Mouse (Mus musculus) megakaryocyte, embryonic 14.5 days (primary cell): ENCODE measurements around the gene Eras. TPM values are rescaled to one million over a fixed set of nuclear protein-coding genes. Genes with fewer than 3 reads are reported as not detected.
"Not testable (repeated sequence)": the region's sequence is repeated elsewhere in the genome, so short reads cannot be mapped to it uniquely, and the experiment has no call there.

Source experiments
- H3K27me3 ChIP-seq: replicated peaks from 2 replicates; pipeline ENCODE3; 2012; ENCODE audit warnings: inconsistent platforms
- H3K36me3 ChIP-seq: replicated peaks from 2 replicates; pipeline ENCODE3; 2012; ENCODE audit warnings: low read length, inconsistent platforms, mixed read lengths
- H3K4me1 ChIP-seq: 2 replicates; pipeline ENCODE4 v1.6.1; 2012; ENCODE audit warnings: inconsistent platforms
- H3K4me3 ChIP-seq: replicated peaks from 2 replicates; pipeline ENCODE3; 2012; ENCODE audit warnings: moderate library complexity, mild to moderate bottlenecking, inconsistent platforms
- H3K9me3 ChIP-seq: 2 replicates; pipeline ENCODE4 v1.6.1; 2012; ENCODE audit warnings: inconsistent platforms
- FLI1 ChIP-seq: IDR thresholded peaks from 2 replicates; pipeline ENCODE4 v1.6.1; 2012; ENCODE audit warnings: low read length, inconsistent platforms, mixed read lengths
- GATA1 ChIP-seq: IDR thresholded peaks from 3 replicates; pipeline ENCODE4 v1.6.1; 2012; ENCODE audit warnings: mixed read lengths, low read length, inconsistent platforms, borderline replicate concordance
- polyA plus RNA-seq: library from polyadenylated mRNA; stranded (reverse); fragments of >175 nt; gene quantifications from 2 replicates; pipeline ENCODE4 v1.2.3, GENCODE M21; 2012; ENCODE audit warnings: low replicate concordance; ENCODE audit not compliant: insufficient read depth

Eras gene
- polyA plus RNA-seq, 1 experiment: not detected

DNA sequence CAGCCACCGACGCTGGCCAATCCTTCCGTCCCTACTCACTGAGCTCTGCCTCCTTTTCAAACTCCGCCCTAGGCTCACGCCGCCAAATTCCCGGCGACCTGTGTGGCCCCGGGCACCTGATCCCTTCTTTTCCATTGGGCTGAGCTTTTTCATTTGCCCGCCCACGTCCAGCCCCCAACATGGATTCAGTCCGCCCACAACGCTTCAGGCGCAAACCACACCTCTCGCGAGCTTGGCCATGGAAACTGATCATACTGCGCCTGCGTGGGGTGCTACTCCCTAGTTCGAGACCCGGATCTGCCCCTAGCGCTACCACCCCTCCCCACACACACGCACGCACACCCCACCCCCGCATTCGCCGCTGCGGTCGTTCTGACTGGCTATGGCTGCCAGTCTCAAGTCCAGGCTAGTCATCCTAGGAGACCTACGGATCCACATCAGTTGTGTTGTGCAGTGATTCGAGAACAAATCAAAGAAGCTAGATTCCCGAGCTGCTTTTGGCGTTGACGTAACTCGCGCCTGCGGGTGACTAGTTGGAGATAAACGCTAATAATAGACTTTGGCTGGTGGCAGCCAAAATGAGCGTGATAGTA is 19.6 kb upstream of the Eras start:
- peak overlapping the region; percentile 91 for H3K4me3 ChIP-seq
- H3K27me3 ChIP-seq: peaks cover 2% of the 10 kb centered on the region
- peaks cover 12% of the 10 kb centered on the region; the same call in 1 of the 2 replicates for H3K4me1 ChIP-seq
- TF ChIP-seq GATA1 (no peak), FLI1 (no peak)
- no peaks in the 10 kb centered on the region for H3K9me3 ChIP-seq
- no peaks in the 10 kb centered on the region for H3K36me3 ChIP-seq

DNA sequence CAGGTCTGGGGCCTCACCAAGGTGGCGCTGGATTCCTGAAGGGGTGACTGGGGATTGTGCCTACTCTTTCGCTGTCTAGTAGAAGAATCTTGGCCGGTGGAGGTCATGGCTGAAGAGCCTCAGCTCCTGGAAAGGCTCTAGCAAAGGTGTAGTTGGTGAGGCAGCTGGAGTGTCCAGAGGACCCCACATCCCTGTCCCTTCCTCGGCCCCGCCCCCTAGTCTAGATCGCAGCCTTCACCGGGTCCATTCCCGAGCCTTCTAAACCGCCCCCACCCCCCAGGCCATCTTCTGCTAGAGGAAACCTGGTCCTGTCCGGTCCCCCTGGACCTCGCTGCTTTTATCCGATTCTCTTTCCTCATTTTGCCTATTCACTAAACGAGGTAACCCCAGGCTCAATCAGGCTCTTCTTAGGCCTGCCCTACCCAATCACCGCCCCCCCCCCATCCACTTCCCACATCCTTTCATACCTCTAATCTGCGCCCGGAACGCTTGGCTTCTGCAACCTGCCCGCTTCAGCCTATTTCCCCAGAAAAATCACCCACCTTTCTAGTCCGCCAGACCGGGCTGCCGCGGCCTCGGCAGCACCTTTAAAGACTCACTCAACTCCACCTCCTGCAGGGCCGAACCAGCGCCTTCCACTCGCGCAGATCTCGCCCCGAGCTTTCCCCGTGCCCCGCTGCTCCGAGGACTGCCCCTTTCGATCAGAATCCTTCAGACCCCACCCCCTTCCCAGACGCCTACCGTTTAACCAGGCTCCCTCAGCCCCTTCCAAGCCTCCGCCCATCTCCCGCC is 18.9 kb upstream of the Eras start, which contains the start of gene Hdac6:
Hdac6 (minus strand) TSS at position 782 of the 792 bp plus-strand sequence.
- H3K36me3 ChIP-seq: no peaks in the 10 kb centered on the region
- H3K27me3 ChIP-seq: peaks cover 2% of the 10 kb centered on the region
- no peak for TF ChIP-seq GATA1
- no peak for TF ChIP-seq FLI1
- peaks cover 12% of the 10 kb centered on the region; the same call in 1 of the 2 replicates for H3K4me1 ChIP-seq
- peak within 1 kb of the TSS; percentile 91 for H3K4me3 ChIP-seq
- H3K9me3 ChIP-seq: no peaks in the 10 kb centered on the region

DNA sequence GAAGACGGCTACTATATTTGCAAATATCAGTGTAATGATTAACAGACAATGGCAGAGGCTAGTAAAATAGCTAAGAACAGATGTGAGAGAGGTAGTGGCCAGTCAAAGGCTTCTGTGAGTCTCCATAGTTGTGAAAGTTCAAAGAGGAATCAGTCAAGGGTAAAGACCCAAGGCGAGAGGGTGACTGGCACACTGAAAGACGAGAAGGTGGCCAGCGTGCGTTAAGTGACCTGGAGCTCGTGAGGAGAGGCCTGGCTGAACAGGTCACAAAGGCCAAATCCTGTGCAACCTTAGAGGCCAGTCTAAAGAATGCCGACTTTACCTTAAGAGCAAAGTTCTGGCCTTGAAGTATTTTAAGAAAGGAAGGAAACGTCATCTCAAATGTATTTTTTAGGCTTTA is 17.2 kb upstream of the Eras start:
- Histone ChIP-seq H3K4me3 (no peak overlapping the region), H3K27me3 (peaks cover 2% of the 10 kb centered on the region), H3K4me1 (peaks cover 12% of the 10 kb centered on the region; the same call in 1 of the 2 replicates), H3K9me3 (no peaks in the 10 kb centered on the region), H3K36me3 (peaks cover 7% of the 10 kb centered on the region)
- no peak for TF ChIP-seq GATA1
- no peak for TF ChIP-seq FLI1

- 0 out of 2 replicates have a peak, but pooled peaks cover 3% of the 10 kb centered on the region for H3K9me3 ChIP-seq
- no peaks in the 10 kb centered on the region for H3K27me3 ChIP-seq
- no peak overlapping the region for H3K4me3 ChIP-seq
- TF ChIP-seq FLI1 (no peak), GATA1 (no peak)
- H3K4me1 ChIP-seq: 0 out of 2 replicates have a peak, but pooled peaks cover 3% of the 10 kb centered on the region
- H3K36me3 ChIP-seq: peaks cover 37% of the 10 kb centered on the region
These were observed 9.3 kb upstream of the Eras start for GRCm38 (mm10) chrX:7937667-7938066.

- H3K4me3 ChIP-seq: no peak overlapping the region
- TF ChIP-seq GATA1: no peak
- TF ChIP-seq FLI1: no peak
- no peaks in the 10 kb centered on the region for H3K27me3 ChIP-seq
- 0 out of 2 replicates have a peak, but pooled peaks cover 3% of the 10 kb centered on the region for H3K9me3 ChIP-seq
- H3K4me1 ChIP-seq: 0 out of 2 replicates have a peak, but pooled peaks cover 3% of the 10 kb centered on the region
- H3K36me3 ChIP-seq: peaks cover 38% of the 10 kb centered on the region
These were observed 8.5 kb upstream of the Eras start for GRCm38 (mm10) chrX:7936874-7937273.

DNA sequence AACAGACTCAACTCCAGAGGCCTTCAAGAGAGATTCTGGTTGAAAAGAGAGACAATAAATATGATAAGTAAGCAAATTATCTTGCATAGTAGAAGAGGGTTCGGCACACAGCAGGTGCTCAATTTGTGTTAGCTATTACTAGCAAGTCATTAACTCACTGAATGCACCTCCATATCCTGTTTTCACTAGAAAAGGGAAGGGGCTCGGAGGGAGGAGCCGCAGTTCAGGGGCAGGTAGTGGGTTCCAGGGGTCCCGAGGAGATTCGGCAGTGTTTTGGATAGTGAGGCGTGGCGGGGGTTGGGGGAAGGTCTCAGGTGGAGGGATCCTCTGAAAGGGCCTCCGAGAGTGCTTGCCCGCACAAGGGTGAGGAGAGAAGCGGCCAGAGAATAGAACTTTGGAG is 1.3 kb downstream of the Eras start:
- peaks cover 23% of the 10 kb centered on the region for H3K4me1 ChIP-seq
- H3K9me3 ChIP-seq: peaks cover 18% of the 10 kb centered on the region
- H3K4me3 ChIP-seq: no peak overlapping the region
- no peak for TF ChIP-seq GATA1
- TF ChIP-seq FLI1: no peak
- peaks cover 19% of the 10 kb centered on the region for H3K36me3 ChIP-seq
- peaks cover 78% of the 10 kb centered on the region for H3K27me3 ChIP-seq

DNA sequence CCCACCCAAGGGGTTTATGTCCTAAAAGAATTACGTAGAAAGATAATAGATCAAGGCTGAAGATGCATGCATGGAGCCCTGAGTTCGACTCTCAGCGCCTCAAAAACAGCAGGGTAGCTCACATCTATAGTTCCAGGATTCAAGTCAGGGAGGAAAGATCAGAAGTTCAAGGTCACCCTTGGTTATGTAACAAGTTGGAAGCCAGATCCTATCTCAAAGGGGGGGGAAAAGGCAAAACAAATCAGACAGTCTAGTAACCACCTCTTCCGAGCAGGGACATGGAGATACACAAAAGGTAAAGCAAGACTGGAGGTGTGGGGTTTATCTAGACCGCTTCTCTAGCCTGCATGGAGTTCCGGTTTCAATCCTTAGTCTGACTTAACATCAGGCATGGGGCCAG is 2.1 kb downstream of the Eras start:
- Histone ChIP-seq H3K27me3 (peaks cover 83% of the 10 kb centered on the region), H3K9me3 (peaks cover 21% of the 10 kb centered on the region), H3K4me3 (no peak overlapping the region), H3K36me3 (peaks cover 12% of the 10 kb centered on the region), H3K4me1 (peaks cover 28% of the 10 kb centered on the region)
- TF ChIP-seq FLI1: no peak
- no peak for TF ChIP-seq GATA1

GRCm38 (mm10) chrX:7922032-7922431 is 6.4 kb downstream of the Eras start:
- H3K9me3 ChIP-seq: peaks cover 19% of the 10 kb centered on the region
- H3K36me3 ChIP-seq: no peaks in the 10 kb centered on the region
- H3K4me3 ChIP-seq: peak overlapping the region; percentile 86
- peaks cover 75% of the 10 kb centered on the region for H3K27me3 ChIP-seq
- peaks cover 32% of the 10 kb centered on the region for H3K4me1 ChIP-seq
- TF ChIP-seq GATA1 (no peak), FLI1 (no peak)

DNA sequence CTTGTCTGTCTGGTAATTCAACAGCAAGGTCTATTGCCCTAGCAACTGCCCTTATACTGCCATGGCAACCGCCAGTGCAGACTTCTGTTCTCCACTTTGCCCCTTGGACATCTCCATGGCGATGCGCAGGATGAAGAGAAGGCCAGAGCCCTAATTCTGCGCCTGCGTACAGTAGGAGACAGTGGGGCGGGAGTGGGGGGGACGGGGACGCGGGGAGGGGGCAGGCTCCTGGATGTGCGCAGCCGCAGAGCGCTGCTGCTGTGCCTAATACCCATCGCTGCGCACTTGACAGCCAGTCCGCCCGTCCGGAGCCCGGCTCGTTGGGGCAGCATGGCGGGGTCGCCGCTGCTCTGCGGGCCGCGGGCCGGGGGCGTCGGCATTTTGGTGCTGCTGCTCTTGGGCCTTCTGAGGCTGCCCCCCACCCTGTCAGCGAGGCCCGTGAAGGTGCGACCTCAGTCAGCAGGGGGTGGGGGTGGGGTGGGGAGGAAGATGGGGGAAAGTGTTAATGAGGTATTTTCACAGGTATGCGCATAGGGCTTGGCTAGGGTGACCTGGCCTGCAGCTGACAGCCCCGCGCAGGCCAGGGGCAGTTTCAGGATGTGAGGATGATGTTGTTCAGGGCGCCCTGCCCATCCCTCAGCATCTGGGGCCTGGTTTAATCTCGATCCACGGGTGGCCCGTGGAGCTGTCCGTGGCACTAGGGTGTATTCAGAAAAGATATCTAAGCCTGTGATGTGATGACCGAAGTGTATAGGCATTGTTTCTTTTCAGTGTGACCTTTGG is 8.6 kb downstream of the Eras start, which contains the start of gene Pcsk1n:
Pcsk1n (plus strand) TSS at position 222 of the 783 bp plus-strand sequence.
- Histone ChIP-seq H3K9me3 (peaks cover 17% of the 10 kb centered on the region), H3K4me3 (no peak within 1 kb of the TSS), H3K4me1 (peaks cover 32% of the 10 kb centered on the region), H3K36me3 (no peaks in the 10 kb centered on the region), H3K27me3 (peaks cover 60% of the 10 kb centered on the region)
- TF ChIP-seq GATA1 (no peak), FLI1 (no peak)

GRCm38 (mm10) chrX:7917960-7918359 is 10.4 kb downstream of the Eras start:
- not testable (repeated sequence) for H3K4me3 ChIP-seq, H3K9me3 ChIP-seq, H3K36me3 ChIP-seq
- Histone ChIP-seq H3K27me3 (peaks cover 43% of the 10 kb centered on the region), H3K4me1 (peaks cover 29% of the 10 kb centered on the region)

GRCm38 (mm10) chrX:7915669-7916068 is 12.7 kb downstream of the Eras start:
- H3K9me3 ChIP-seq, H3K4me3 ChIP-seq, H3K36me3 ChIP-seq: not testable (repeated sequence)
- Histone ChIP-seq H3K27me3 (peaks cover 20% of the 10 kb centered on the region), H3K4me1 (peaks cover 11% of the 10 kb centered on the region; the same call in 1 of the 2 replicates)
